Mouse (Mus musculus): ENCODE data around the gene Olfr952.

Olfr952 gene

GRCm38 (mm10) chr9:39427048-39427447, at the start of gene Olfr952:
Olfr952 (minus strand) TSS chr9:39427148.
- no peak for DNase-seq (ENCODE audit: low read depth, low spot score)

GRCm38 (mm10) chr9:39471844-39472243, 44.9 kb upstream of the Olfr952 start, which contains the start of gene Olfr955:
Olfr955 (minus strand) TSS chr9:39471944.
- DNase-seq (ENCODE audit: low read depth, low spot score): no peak

GRCm38 (mm10) chr9:39456401-39456800, 29.5 kb upstream of the Olfr952 start, which contains the start of gene Olfr954:
Olfr954 (plus strand) TSS chr9:39456701.
- no peak for DNase-seq (ENCODE audit: low read depth, low spot score)

- no peak for DNase-seq (ENCODE audit: low read depth, low spot score)
These were observed 39.8 kb downstream of the Olfr952 start, which contains the start of gene Olfr951 for GRCm38 (mm10) chr9:39387110-39387509. Olfr951 (plus strand) TSS chr9:39387410.
